Mouse (Mus musculus) forebrain, embryonic 10.5 days (tissue): ENCODE data around the gene Gprc5b. TPM values are rescaled to one million over a fixed set of nuclear protein-coding genes. Genes with fewer than 3 reads are reported as not detected.

Source experiments
- DNase-seq: peaks from one replicate; pipeline ENCODE4 v3.0.0-alpha.2; 2017; ENCODE audit warnings: low spot score; ENCODE audit errors: extremely low spot score
- H3K27ac ChIP-seq: fragments of 300-500 bp; sonication (generic); 2 replicates; pipeline ENCODE4 v1.5.1; 2016; ENCODE audit warnings: mild to moderate bottlenecking
- H3K27me3 ChIP-seq: fragments of 300-500 bp; sonication (generic); 2 replicates; pipeline ENCODE4 v1.6.1; 2016; ENCODE audit warnings: mild to moderate bottlenecking; ENCODE audit not compliant: poor library complexity, severe bottlenecking
- H3K36me3 ChIP-seq: fragments of 300-500 bp; sonication (generic); replicated peaks from 2 replicates; pipeline ENCODE4 v1.6.1; 2016; ENCODE audit warnings: mild to moderate bottlenecking, moderate library complexity
- H3K4me1 ChIP-seq: fragments of 300-500 bp; sonication (generic); 2 replicates; pipeline ENCODE4 v1.6.1; 2016
- H3K4me3 ChIP-seq: fragments of 300-500 bp; sonication (generic); 2 replicates; pipeline ENCODE4 v1.5.1; 2016; ENCODE audit warnings: mild to moderate bottlenecking, moderate library complexity
- H3K9me3 ChIP-seq: fragments of 300-500 bp; sonication (generic); 2 replicates; pipeline ENCODE4 v1.6.1; 2016; ENCODE audit warnings: mild to moderate bottlenecking, moderate library complexity
- WGBS: fragments of 180-500 bp; shearing (Covaris S2); methylation state at CpG from one replicate; pipeline ENCODE4 v1.1.7; 2016; 5-methylcytosine and 5-hydroxymethylcytosine counted together
- polyA plus RNA-seq: library from polyadenylated mRNA; unstranded; fragments of >200 nt; fragmentation: Nextera tagmentation; extraction: Ambion mirVana; gene quantifications from 2 replicates; pipeline ENCODE4 v1.2.1, GENCODE M21; 2016

Gprc5b gene
- polyA plus RNA-seq, 1 experiment from 2014 or later = 12.2 TPM

GRCm38 (mm10) chr7:118937469-118938387, 57.3 kb downstream of the Gprc5b start:
- 75% methylated on average over 11 of the region's 11 CpGs for WGBS

GRCm38 (mm10) chr7:118936844-118937243, 58.2 kb downstream of the Gprc5b start:
- peaks cover 18% of the 10 kb centered on the region for H3K4me1 ChIP-seq
- H3K27ac ChIP-seq = peak overlapping the region; percentile 51; the same call in 1 of the 2 replicates
- DNase-seq = no peak
- H3K4me3 ChIP-seq = no peak overlapping the region
- no peaks in the 10 kb centered on the region for H3K36me3 ChIP-seq
- no peaks in the 10 kb centered on the region for H3K9me3 ChIP-seq
- no peaks in the 10 kb centered on the region for H3K27me3 ChIP-seq
- 11% methylated on average over 4 of the region's 4 CpGs for WGBS

More at GRCm38 (mm10) chr7:118937469-118938387, 57.3 kb downstream of the Gprc5b start:
- Histone ChIP-seq H3K9me3 (no peaks in the 10 kb centered on the region), H3K36me3 (no peaks in the 10 kb centered on the region), H3K4me1 (peaks cover 18% of the 10 kb centered on the region), H3K27ac (no peak overlapping the region), H3K4me3 (no peak overlapping the region), H3K27me3 (no peaks in the 10 kb centered on the region)
- no peak for DNase-seq

- no peak for DNase-seq
- Histone ChIP-seq H3K27ac (no peak overlapping the region), H3K36me3 (no peaks in the 10 kb centered on the region), H3K9me3 (no peaks in the 10 kb centered on the region), H3K27me3 (no peaks in the 10 kb centered on the region), H3K4me3 (no peak overlapping the region), H3K4me1 (peaks cover 19% of the 10 kb centered on the region)
- 81% methylated on average over 2 of the region's 2 CpGs for WGBS
Observed at GRCm38 (mm10) chr7:118935306-118935705, 59.7 kb downstream of the Gprc5b start.

GRCm38 (mm10) chr7:118931502-118932395, 63.3 kb downstream of the Gprc5b start:
- no peak for DNase-seq
- Histone ChIP-seq H3K4me3 (no peak overlapping the region), H3K27ac (no peak overlapping the region), H3K9me3 (no peaks in the 10 kb centered on the region), H3K4me1 (peaks cover 14% of the 10 kb centered on the region), H3K27me3 (no peaks in the 10 kb centered on the region), H3K36me3 (no peaks in the 10 kb centered on the region)
- 90% methylated on average over 17 of the region's 17 CpGs for WGBS

- peaks cover 16% of the 10 kb centered on the region for H3K4me1 ChIP-seq
- 51% methylated on average over 16 of the region's 16 CpGs for WGBS
- no peaks in the 10 kb centered on the region for H3K27me3 ChIP-seq
- no peaks in the 10 kb centered on the region for H3K36me3 ChIP-seq
- H3K4me3 ChIP-seq = no peak overlapping the region
- H3K27ac ChIP-seq = 0 out of 2 replicates have a peak overlapping the region, but pooled peaks have one; percentile 15
- no peak for DNase-seq
- H3K9me3 ChIP-seq = no peaks in the 10 kb centered on the region
Observed at GRCm38 (mm10) chr7:118929601-118930311, 65.3 kb downstream of the Gprc5b start.

- 75% methylated on average over 8 of the region's 8 CpGs for WGBS
- Histone ChIP-seq H3K27me3 (no peaks in the 10 kb centered on the region), H3K4me3 (no peak overlapping the region), H3K27ac (no peak overlapping the region), H3K9me3 (no peaks in the 10 kb centered on the region), H3K36me3 (no peaks in the 10 kb centered on the region), H3K4me1 (peaks cover 16% of the 10 kb centered on the region)
- DNase-seq = no peak
Observed at GRCm38 (mm10) chr7:118928916-118929315, 66.1 kb downstream of the Gprc5b start.

- WGBS = 90% methylated on average over 3 of the region's 3 CpGs
- no peak overlapping the region for H3K27ac ChIP-seq
- peaks cover 16% of the 10 kb centered on the region for H3K4me1 ChIP-seq
- H3K27me3 ChIP-seq = no peaks in the 10 kb centered on the region
- H3K4me3 ChIP-seq = no peak overlapping the region
- no peaks in the 10 kb centered on the region for H3K36me3 ChIP-seq
- H3K9me3 ChIP-seq = no peaks in the 10 kb centered on the region
- DNase-seq = no peak
Observed at GRCm38 (mm10) chr7:118928316-118928715, 66.7 kb downstream of the Gprc5b start.

- WGBS = 89% methylated on average over 2 of the region's 2 CpGs
- Histone ChIP-seq H3K27ac (no peak overlapping the region), H3K4me3 (no peak overlapping the region), H3K27me3 (no peaks in the 10 kb centered on the region), H3K36me3 (no peaks in the 10 kb centered on the region), H3K4me1 (peaks cover 16% of the 10 kb centered on the region), H3K9me3 (no peaks in the 10 kb centered on the region)
- DNase-seq = no peak
Observed at GRCm38 (mm10) chr7:118927279-118927678, 67.7 kb downstream of the Gprc5b start.

- Histone ChIP-seq H3K36me3 (no peaks in the 10 kb centered on the region), H3K27ac (no peak overlapping the region), H3K4me3 (no peak overlapping the region), H3K9me3 (no peaks in the 10 kb centered on the region), H3K27me3 (no peaks in the 10 kb centered on the region), H3K4me1 (peaks cover 16% of the 10 kb centered on the region)
- DNase-seq = no peak
- 87% methylated on average over 6 of the region's 6 CpGs for WGBS
Observed at GRCm38 (mm10) chr7:118926516-118927260, 68.3 kb downstream of the Gprc5b start.

GRCm38 (mm10) chr7:118925547-118925946, 69.5 kb downstream of the Gprc5b start:
- H3K4me3 ChIP-seq = no peak overlapping the region
- H3K9me3 ChIP-seq = no peaks in the 10 kb centered on the region
- no peaks in the 10 kb centered on the region for H3K27me3 ChIP-seq
- H3K4me1 ChIP-seq = peaks cover 16% of the 10 kb centered on the region
- no peak overlapping the region for H3K27ac ChIP-seq
- no peaks in the 10 kb centered on the region for H3K36me3 ChIP-seq
- 89% methylated on average over 3 of the region's 3 CpGs for WGBS
- no peak for DNase-seq

- 73% methylated on average over 4 of the region's 4 CpGs for WGBS
- Histone ChIP-seq H3K4me3 (no peak overlapping the region), H3K27me3 (no peaks in the 10 kb centered on the region), H3K4me1 (peaks cover 17% of the 10 kb centered on the region), H3K36me3 (no peaks in the 10 kb centered on the region), H3K27ac (no peak overlapping the region), H3K9me3 (no peaks in the 10 kb centered on the region)
- DNase-seq = no peak
Observed at GRCm38 (mm10) chr7:118922441-118923202, 72.4 kb downstream of the Gprc5b start.
